Mouse (Mus musculus) layer of hippocampus, adult 18-20 months (tissue): ENCODE measurements around the gene Serp1. TPM values are rescaled to one million over a fixed set of nuclear protein-coding genes. Genes with fewer than 3 reads are reported as not detected.
A peak's percentile ranks its signal among the peaks of the same experiment; 100 is the strongest.
"Not testable (repeated sequence)": the region's sequence is repeated elsewhere in the genome, so short reads cannot be mapped to it uniquely, and the experiment has no call there.

Source experiments
- DNase-seq, 2 experiments: peaks; one replicate each; pipeline ENCODE4 v3.0.0; 2022; ENCODE audit warnings: low spot score in 2 of 2
- total RNA-seq, 2 experiments: library from RNA; stranded (reverse); gene quantifications; 2 replicates each; pipeline ENCODE4 v1.2.3; 2021

Gene Serp1
- total RNA-seq, 2 experiments from 2014 or later: 21.8 to 22.5 TPM

GRCm38 (mm10) chr3:58508020-58508750 lies 17.5 kb downstream of the Serp1 start:
- DNase-seq: no peak

DNA sequence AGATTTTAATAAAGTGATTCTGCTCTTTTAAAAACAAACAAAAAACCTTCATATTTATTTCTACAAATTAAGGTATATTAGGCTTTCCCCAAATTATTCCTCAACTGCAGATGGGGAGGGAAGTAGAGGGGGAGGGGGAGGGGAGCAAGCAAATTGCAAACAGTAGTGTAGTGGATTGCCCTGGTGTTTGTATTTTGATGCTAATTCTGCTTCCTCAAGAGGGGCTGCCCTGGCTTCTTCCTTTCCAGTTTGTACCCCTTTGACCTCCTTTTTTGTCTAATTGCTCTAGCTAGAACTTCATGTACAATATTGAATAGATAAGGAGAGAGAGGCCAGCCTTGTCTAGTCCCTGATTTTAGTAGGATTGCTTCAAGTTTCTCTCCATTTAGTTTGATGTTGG lies 21.0 kb downstream of the Serp1 start:
- no peak for DNase-seq

DNA sequence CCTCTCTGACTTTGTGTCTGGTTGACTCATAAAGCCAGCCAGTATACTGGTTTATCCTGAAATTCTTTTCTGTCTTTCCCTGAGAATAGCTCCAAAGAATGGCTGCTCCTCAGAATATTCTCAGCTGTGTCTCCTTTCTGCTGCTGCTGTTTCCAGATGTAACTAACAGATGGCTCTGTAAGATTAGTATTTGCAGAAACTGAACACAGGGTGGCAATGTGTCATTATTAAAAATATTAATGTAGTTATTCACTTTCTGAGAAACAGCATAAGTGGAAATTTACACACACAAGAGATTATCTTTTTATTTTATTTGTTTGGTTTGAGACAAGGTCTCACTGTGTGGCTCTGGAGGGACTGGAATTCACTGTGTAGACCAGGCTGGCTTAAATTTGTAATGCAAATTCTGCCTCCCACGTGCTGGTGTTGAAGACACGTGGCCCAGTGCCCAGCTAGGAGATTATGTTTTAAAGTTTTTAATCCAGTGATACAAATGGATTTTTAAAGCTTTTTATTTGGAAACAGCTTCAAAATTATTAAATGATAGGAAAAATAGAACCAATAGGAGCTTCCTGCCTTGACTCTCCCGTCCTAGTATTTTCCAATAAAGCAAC lies 21.9 kb downstream of the Serp1 start:
- DNase-seq: no peak

DNA sequence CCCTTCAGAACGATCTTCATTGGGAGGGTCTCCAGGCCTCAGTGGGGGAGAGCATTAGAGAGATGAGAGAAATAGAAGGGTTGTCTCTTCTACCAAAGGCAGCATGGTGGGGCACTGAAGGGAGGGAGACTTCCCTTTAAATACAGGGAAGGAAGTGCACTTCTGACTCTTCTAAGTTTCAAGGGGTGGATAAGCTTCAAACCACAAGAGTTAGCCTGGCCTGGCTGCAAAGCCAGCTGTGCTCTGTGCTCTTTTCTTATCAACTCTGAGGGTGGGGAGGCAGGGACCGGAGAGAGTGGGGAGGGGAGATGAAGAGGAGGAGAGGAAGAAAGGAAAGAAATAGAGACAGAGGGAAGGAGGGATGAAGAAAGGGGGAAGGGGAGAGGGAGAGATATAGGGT lies 23.7 kb downstream of the Serp1 start:
- no peak for DNase-seq

DNA sequence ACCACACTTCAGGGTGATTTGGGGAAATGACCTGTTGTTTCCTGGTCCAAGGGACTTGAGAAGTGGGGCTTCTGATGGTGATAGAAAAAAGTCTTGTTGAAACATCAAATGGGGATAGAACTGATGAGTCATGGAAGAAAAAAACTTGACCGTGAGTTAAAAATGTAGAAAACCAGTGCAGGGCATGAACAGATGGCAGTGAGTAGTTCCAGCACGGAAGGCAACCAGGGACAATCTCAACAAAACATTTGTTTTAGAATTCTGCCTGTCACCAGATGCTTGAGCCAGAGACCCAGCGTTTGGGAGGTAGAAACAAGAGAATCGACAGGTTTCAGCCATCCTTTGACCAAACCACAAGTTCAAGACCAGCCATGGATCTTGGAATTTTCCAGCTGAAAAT lies 32.1 kb downstream of the Serp1 start:
- DNase-seq: peak; percentile 7 to 71

- DNase-seq: peak; percentile 24 to 59
Measured at GRCm38 (mm10) chr3:58490787-58491186, 34.9 kb downstream of the Serp1 start.

DNA sequence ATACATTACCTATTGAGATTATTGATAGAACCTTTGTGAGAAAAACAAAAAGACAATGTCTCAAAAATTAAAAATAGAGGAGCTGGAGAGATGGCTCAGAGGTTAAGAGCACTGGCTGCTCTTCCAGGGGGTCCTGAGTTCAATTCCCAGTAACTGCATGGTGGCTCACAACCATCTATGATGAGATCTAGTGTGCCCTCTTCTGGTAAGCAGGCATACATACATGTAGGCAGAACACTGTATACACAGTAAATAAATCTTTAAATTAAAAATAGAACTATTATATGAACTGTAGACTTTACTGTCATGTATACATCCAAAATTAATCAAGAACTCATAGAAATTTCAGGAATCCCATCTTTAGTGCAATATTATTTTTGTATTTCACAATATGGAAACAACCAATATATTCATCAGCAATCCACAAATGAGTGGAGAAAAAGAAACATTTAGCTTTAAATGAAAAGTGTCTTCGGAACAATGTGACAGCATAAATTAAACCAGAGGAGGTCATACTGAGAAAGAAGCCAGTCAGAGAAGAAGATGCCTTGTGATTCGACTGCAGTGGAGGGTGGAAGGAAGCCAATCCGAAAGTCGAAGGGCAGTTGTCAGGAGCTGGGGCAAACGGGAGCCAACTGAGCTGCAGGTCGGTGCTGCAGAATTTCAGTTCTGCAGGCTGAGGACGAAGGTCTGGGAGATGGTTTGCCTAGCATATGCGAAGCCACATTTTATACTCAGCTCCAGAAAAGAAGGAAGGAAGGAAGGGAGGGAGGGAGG lies 37.5 kb downstream of the Serp1 start:
- no peak for DNase-seq

- DNase-seq: no peak
Measured at GRCm38 (mm10) chr3:58487121-58487520, 38.6 kb downstream of the Serp1 start.

GRCm38 (mm10) chr3:58485883-58486282 lies 39.8 kb downstream of the Serp1 start:
- no peak for DNase-seq

GRCm38 (mm10) chr3:58478755-58479455 lies 46.8 kb downstream of the Serp1 start:
- DNase-seq: no peak

DNA sequence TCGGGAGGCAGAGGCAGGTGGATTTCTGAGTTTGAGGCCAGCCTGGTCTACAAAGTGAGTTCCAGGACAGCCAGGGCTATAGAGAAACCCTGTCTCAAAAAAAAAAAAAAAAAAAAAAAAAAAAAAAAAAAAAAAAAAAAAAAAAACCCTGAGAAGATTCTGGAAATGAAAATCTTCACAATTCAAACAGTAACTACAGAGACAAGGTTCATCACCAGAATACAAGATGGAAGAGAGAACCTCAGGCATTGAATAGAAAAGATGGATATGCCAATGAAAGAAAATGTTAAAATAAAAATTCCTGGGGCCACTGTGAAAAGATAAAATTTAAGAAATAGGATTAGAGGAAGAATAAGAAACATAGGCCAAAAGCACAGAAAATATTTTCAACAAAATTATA lies 50.4 kb downstream of the Serp1 start:
- not testable (repeated sequence) for DNase-seq

Other genes starting within 250 kb of the Serp1 start
- gene Tsc22d2, start 111.2 kb downstream of the Serp1 start, total RNA-seq: 10 to 100 TPM; 41.0 to 43.1 TPM
- 10 to 100 TPM; 44.1 to 48.3 TPM for gene Eif2a, start 71 bp downstream of the Serp1 start, total RNA-seq
- gene Selenot, start 50.7 kb upstream of the Serp1 start, total RNA-seq: 100 to 1,000 TPM; 146 to 147 TPM
- gene Erich6, start 111.3 kb upstream of the Serp1 start, total RNA-seq: under 1 TPM; 0.74 to 0.86 TPM
- gene Siah2, start 166.5 kb upstream of the Serp1 start, total RNA-seq: 10 to 100 TPM; 17.4 to 17.5 TPM